Mouse (Mus musculus) heart, postnatal 0 days (tissue): Measurements from ENCODE around the gene Bnipl.

Experiments used
- CTCF ChIP-seq: IDR thresholded peaks from 2 replicates; pipeline ENCODE4 v1.5.1; 2016; ENCODE audit warnings: antibody characterized with exemption, control low read depth, low read depth
- EP300 ChIP-seq: IDR thresholded peaks from 2 replicates; pipeline ENCODE4 v1.6.1; 2016; ENCODE audit warnings: antibody characterized with exemption, low read depth

DNA sequence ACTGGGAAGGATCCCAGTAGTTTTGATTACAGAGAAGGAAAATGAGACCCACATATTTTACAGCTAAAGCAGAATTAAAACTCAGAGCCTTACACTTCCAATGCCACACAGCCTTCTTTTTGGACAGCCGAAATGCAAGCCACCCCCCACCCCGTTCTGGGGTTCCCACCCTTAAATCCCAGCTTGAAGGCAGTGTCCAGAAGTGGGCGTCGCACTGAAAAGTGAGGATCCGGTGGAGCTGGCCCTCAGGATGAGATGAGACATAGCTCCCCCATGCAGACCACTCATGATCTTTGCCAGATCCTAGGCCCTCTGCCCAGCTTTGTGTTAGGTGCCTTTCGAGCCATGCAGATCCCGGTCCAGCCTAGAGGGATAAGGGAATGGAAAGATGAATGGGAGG is 9.5 kb downstream of the Bnipl start, which contains the start of gene Gm128:
- no peak for TF ChIP-seq CTCF
- no peak for TF ChIP-seq EP300
